Mouse (Mus musculus) left cerebral cortex, postnatal 10 days (tissue): ENCODE data around the gene Prom1. TPM values are rescaled to one million over a fixed set of nuclear protein-coding genes. Genes with fewer than 3 reads are reported as not detected.

Experiments
- total RNA-seq, 2 experiments: library from RNA; stranded (reverse); gene quantifications; 2 replicates each; pipeline ENCODE4 v1.2.3; 2021

Prom1 gene
- total RNA-seq, 2 experiments from 2014 or later, result 9.2 to 13.9 TPM

Other genes starting within 250 kb of the Prom1 start
- 1 to 10 TPM; 3.2 to 3.5 TPM for gene Cd38, start 233.5 kb downstream of the Prom1 start, total RNA-seq
- gene Gm7879, start 188.9 kb downstream of the Prom1 start, total RNA-seq, result 10 to 100 TPM; 13.7 to 14.2 TPM
- 1 to 10 TPM; 4.4 to 4.8 TPM for gene Fgfbp1, start 120.3 kb downstream of the Prom1 start, total RNA-seq
- 10 to 100 TPM; 43.0 to 52.3 TPM for gene Tapt1, start 124.6 kb upstream of the Prom1 start, total RNA-seq